Mouse (Mus musculus): ENCODE data around the gene Hist1h2bm.
"Not testable (repeated sequence)": the region's sequence is repeated elsewhere in the genome, so short reads cannot be mapped to it uniquely, and the experiment has no call there.

Gene Hist1h2bm

GRCm38 (mm10) chr13:21721757-21722372, at the start of gene Hist1h2bm:
Hist1h2bm (plus strand) TSS chr13:21722044.
- peak; percentile 100 for ATAC-seq (ENCODE audit: low TSS enrichment)

- no peak for ATAC-seq (ENCODE audit: low TSS enrichment)
Observed at GRCm38 (mm10) chr13:21677305-21677704, 44.5 kb upstream of the Hist1h2bm start, which contains the start of gene Olfr1360. Olfr1360 (minus strand) TSS chr13:21677405.

- ATAC-seq (ENCODE audit: low TSS enrichment), result no peak
Observed at GRCm38 (mm10) chr13:21697811-21698210, 24.0 kb upstream of the Hist1h2bm start, which contains the start of gene Olfr1359. Olfr1359 (plus strand) TSS chr13:21698111.

- no peak for ATAC-seq (ENCODE audit: low TSS enrichment)
Observed at GRCm38 (mm10) chr13:21706669-21707068, 15.2 kb upstream of the Hist1h2bm start.

GRCm38 (mm10) chr13:21710031-21710711, 11.7 kb upstream of the Hist1h2bm start:
- ATAC-seq (ENCODE audit: low TSS enrichment), result peak; percentile 90

- peak; percentile 42 for ATAC-seq (ENCODE audit: low TSS enrichment)
Observed at GRCm38 (mm10) chr13:21710821-21711525, 10.9 kb upstream of the Hist1h2bm start.

GRCm38 (mm10) chr13:21711698-21712097, 10.1 kb upstream of the Hist1h2bm start:
- no peak for ATAC-seq (ENCODE audit: low TSS enrichment)

GRCm38 (mm10) chr13:21714725-21715124, 7.1 kb upstream of the Hist1h2bm start:
- peak; percentile 35 for ATAC-seq (ENCODE audit: low TSS enrichment)

GRCm38 (mm10) chr13:21715131-21715863, 6.5 kb upstream of the Hist1h2bm start:
- ATAC-seq (ENCODE audit: low TSS enrichment), result peak; percentile 27; the same call in 1 of the 2 replicates

- ATAC-seq (ENCODE audit: low TSS enrichment), result peak; percentile 96
Observed at GRCm38 (mm10) chr13:21715864-21716539, 5.8 kb upstream of the Hist1h2bm start, which contains the start of the genes Hist1h2bl and Hist1h2ai. Hist1h2bl (minus strand) TSS chr13:21716143. Hist1h2ai (plus strand) TSS chr13:21716422.

GRCm38 (mm10) chr13:21716540-21717391, 5.1 kb upstream of the Hist1h2bm start:
- peak; percentile 35 for ATAC-seq (ENCODE audit: low TSS enrichment)

GRCm38 (mm10) chr13:21717397-21718357, 4.2 kb upstream of the Hist1h2bm start, which contains the start of gene Hist1h3h:
Hist1h3h (plus strand) TSS chr13:21717659.
- ATAC-seq (ENCODE audit: low TSS enrichment), result peak; percentile 66

- no peak for ATAC-seq (ENCODE audit: low TSS enrichment)
Observed at GRCm38 (mm10) chr13:21718381-21719080, 3.3 kb upstream of the Hist1h2bm start.

GRCm38 (mm10) chr13:21721107-21721756, 612 bp upstream of the Hist1h2bm start:
- not testable (repeated sequence) for ATAC-seq (ENCODE audit: low TSS enrichment)

GRCm38 (mm10) chr13:21722373-21722925, 605 bp downstream of the Hist1h2bm start:
- no peak for ATAC-seq (ENCODE audit: low TSS enrichment)

GRCm38 (mm10) chr13:21722993-21723836, 1.4 kb downstream of the Hist1h2bm start:
- ATAC-seq (ENCODE audit: low TSS enrichment), result no peak

Measured in frontal cortex, adult (tissue).